10 mouse cellular contexts compared by ENCODE assay signal in the genomic region with DNA sequence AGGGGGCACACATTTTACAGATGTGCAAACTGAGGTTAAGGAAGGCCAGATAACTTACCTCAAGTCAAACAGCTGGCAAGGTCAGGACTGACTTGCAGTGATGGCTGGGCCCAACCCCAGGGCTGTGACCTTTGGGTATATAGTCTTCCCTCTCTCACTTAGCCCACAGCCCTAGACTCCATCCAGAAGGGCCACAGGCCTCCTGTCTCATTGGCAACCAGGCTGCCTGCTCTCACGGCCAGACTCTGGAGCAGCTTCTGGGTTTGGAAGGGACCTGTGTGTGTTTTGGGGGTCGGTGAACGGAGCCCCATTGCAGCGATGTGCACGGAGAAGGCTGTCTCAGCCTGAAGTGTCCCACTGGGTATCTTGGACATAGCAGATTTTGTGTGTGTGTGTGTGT.
DNase-seq lines count a peak whose midpoint lies in the region; ATAC-seq lines count a peak whose summit lies in the region.
"Had no signal": no experiment of that assay in that cellular context is flagged by ENCODE, and none has a peak within 500 bp of the region (broad histone marks: within the 10 kb centered on the region; RNA-seq: fewer than 3 reads in every experiment).

No protein-coding gene starts in this region.

- H3K27me3 ChIP-seq in lung, embryonic 15.5 days: no peaks in the 10 kb centered on the region
- peaks cover 5% of the 10 kb centered on the region; the same call in 1 of the 2 replicates for H3K27me3 ChIP-seq in hindbrain, embryonic 15.5 days
- H3K27me3 ChIP-seq in neural tube, embryonic 14.5 days (ENCODE audit: control insufficient read depth, insufficient read depth, low read length): no peaks in the 10 kb centered on the region; the same call in 1 of the 2 replicates
- H3K27me3 ChIP-seq: CH12.LX had no signal

- H3K27ac ChIP-seq in lung, embryonic 15.5 days: peak overlapping the region; percentile 99
- peak overlapping the region; percentile 99 for H3K27ac ChIP-seq in hindbrain, embryonic 15.5 days (replicated peaks)
- peak overlapping the region; percentile 99 for H3K27ac ChIP-seq in neural tube, embryonic 14.5 days (ENCODE audit: low read depth, low read length)

- no peak overlapping the region for H3K9ac ChIP-seq in lung, embryonic 15.5 days
- peak overlapping the region; percentile 72 for H3K9ac ChIP-seq in hindbrain, embryonic 15.5 days
- H3K9ac ChIP-seq in neural tube, embryonic 14.5 days (replicated peaks; ENCODE audit: low read depth, low read length): peak overlapping the region; percentile 72

- H3K4me2 ChIP-seq in lung, embryonic 15.5 days: peak overlapping the region; percentile 89
- H3K4me2 ChIP-seq in hindbrain, embryonic 15.5 days: peak overlapping the region; percentile 69
- peak overlapping the region; percentile 48 for H3K4me2 ChIP-seq in neural tube, embryonic 14.5 days (ENCODE audit: low read depth, low read length)

- WGBS in lung, embryonic 15.5 days: 82% methylated on average over 5 of the region's 5 CpGs
- 34% methylated on average over 5 of the region's 5 CpGs for WGBS in hindbrain, embryonic 15.5 days
- WGBS in neural tube, embryonic 14.5 days: 47% methylated on average over 5 of the region's 5 CpGs

- no peaks in the 10 kb centered on the region for H3K36me3 ChIP-seq in lung, embryonic 15.5 days
- H3K36me3 ChIP-seq in hindbrain, embryonic 15.5 days: no peaks in the 10 kb centered on the region
- no peaks in the 10 kb centered on the region for H3K36me3 ChIP-seq in neural tube, embryonic 14.5 days (ENCODE audit: control insufficient read depth, insufficient read depth, low read length)

- intact Hi-C loops in heart, postnatal 36 days (cut with DNase I): loop anchor here (2.0 to 10.0 kb wide), 2 partner anchors 18 to 52 kb away; no protein-coding TSS in a partner anchor

- DNase-seq in heart, adult 11 months: peak; percentile 93
- no peak for DNase-seq in heart, postnatal 36 days
- DNase-seq in lung, adult 18-20 months: no peak
- no peak for DNase-seq in left cerebral cortex, adult 8-10 months (ENCODE audit: low spot score in 2 of 2)
- no peak for DNase-seq in ovary, postnatal 36 days (ENCODE audit: low spot score)

- H3K4me1 ChIP-seq in lung, embryonic 15.5 days: peaks cover 41% of the 10 kb centered on the region
- peaks cover 60% of the 10 kb centered on the region for H3K4me1 ChIP-seq in hindbrain, embryonic 15.5 days (replicated peaks)
- peaks cover 37% of the 10 kb centered on the region for H3K4me1 ChIP-seq in neural tube, embryonic 14.5 days (ENCODE audit: control insufficient read depth, insufficient read depth, low read length)

- H3K4me3 ChIP-seq in lung, embryonic 15.5 days: no peak overlapping the region
- 0 out of 2 replicates have a peak overlapping the region, but pooled peaks have one; percentile 35 for H3K4me3 ChIP-seq in hindbrain, embryonic 15.5 days
- H3K4me3 ChIP-seq in neural tube, embryonic 14.5 days (ENCODE audit: low read depth, low read length): no peak overlapping the region
- H3K4me3 ChIP-seq: megakaryocyte, embryonic 14.5 days had no signal

- no peak for ATAC-seq in lung, embryonic 15.5 days (ENCODE audit: borderline replicate concordance, extremely low read depth, low FRiP score, low TSS enrichment)
- ATAC-seq in hindbrain, embryonic 15.5 days (ENCODE audit: low FRiP score, low read depth): no peak
- no peak for ATAC-seq in neural tube, embryonic 14.5 days (ENCODE audit: low read depth)

- H3K9me3 ChIP-seq in lung, embryonic 15.5 days: no peaks in the 10 kb centered on the region
- no peaks in the 10 kb centered on the region for H3K9me3 ChIP-seq in hindbrain, embryonic 15.5 days
- H3K9me3 ChIP-seq in neural tube, embryonic 14.5 days (ENCODE audit: control insufficient read depth, low read length): no peaks in the 10 kb centered on the region
- H3K9me3 ChIP-seq: megakaryocyte, embryonic 14.5 days had no signal
